16 mouse cellular contexts compared by ENCODE assay signal in the genomic region with DNA sequence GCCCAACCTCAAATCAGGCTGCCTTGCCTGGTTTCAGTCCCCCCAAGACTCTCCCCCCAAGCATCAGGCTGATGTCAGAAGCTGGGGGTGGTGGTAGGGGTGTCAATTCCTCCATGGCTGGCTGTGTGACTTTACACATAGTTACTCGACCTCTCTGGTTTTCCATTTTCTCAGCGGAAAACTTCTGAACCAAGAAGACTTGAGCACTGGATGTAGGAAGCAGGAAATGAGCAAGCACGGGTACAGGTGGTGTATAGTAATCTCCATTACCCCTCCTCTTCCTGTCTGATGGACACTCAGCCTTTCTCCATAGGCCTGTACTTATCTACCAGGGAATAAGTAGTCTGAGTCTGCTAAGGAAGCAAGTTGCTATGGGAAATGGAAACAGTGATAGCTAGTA. TPM values are rescaled to one million over a fixed set of nuclear protein-coding genes. Genes with fewer than 3 reads are reported as not detected.
DNase-seq lines count a peak whose midpoint lies in the region; ATAC-seq and TF ChIP-seq lines count a peak whose summit lies in the region.
"Had no signal": no experiment of that assay in that cellular context is flagged by ENCODE, and none has a peak within 500 bp of the region (broad histone marks: within the 10 kb centered on the region; RNA-seq: fewer than 3 reads in every experiment).

No protein-coding gene starts in this region.

- no peak overlapping the region for H3K4me2 ChIP-seq in liver, embryonic 11.5 days
- peak overlapping the region; percentile 44 for H3K4me2 ChIP-seq in myocyte (ENCODE audit: low read depth)
- no peak overlapping the region for H3K4me2 ChIP-seq in hindbrain, embryonic 14.5 days (replicated peaks)
- H3K4me2 ChIP-seq: hindbrain, embryonic 13.5 days; liver, embryonic 15.5 days had no signal

- H3K4me3 ChIP-seq in gastrocnemius, adult 2 months = no peak overlapping the region
- H3K4me3 ChIP-seq in liver, adult 2 months (ENCODE audit: insufficient read depth, low read depth, low read length) = no peak overlapping the region
- H3K4me3 ChIP-seq in liver, embryonic 11.5 days (ENCODE audit: low read depth, low read length) = no peak overlapping the region
- H3K4me3 ChIP-seq in bone marrow, adult 2 months (replicated peaks; ENCODE audit: control insufficient read depth, low read depth, low read length) = no peak overlapping the region
- no peak overlapping the region for H3K4me3 ChIP-seq in myocyte
- H3K4me3 ChIP-seq in hindbrain, embryonic 14.5 days (replicated peaks; ENCODE audit: low read length) = no peak overlapping the region
- H3K4me3 ChIP-seq: hindbrain, embryonic 13.5 days; liver, embryonic 15.5 days had no signal

- WGBS in liver, adult 2 months = 59% methylated on average over 3 of the region's 3 CpGs
- WGBS in liver, embryonic 11.5 days = 59% methylated on average over 3 of the region's 3 CpGs
- WGBS in bone marrow, adult 2 months = 40% methylated on average over 3 of the region's 3 CpGs
- WGBS in hindbrain, embryonic 14.5 days = 75% methylated on average over 3 of the region's 3 CpGs

- H3K9me3 ChIP-seq in liver, embryonic 11.5 days (ENCODE audit: control insufficient read depth, low read length) = no peaks in the 10 kb centered on the region
- H3K9me3 ChIP-seq in hindbrain, embryonic 14.5 days (ENCODE audit: control insufficient read depth, low read length) = no peaks in the 10 kb centered on the region
- H3K9me3 ChIP-seq: hindbrain, embryonic 13.5 days; liver, embryonic 15.5 days had no signal

- no peak for TF ChIP-seq POLR2A in liver, adult 2 months (IDR thresholded peaks at IDR 0.05; ENCODE audit: extremely low read depth, insufficient read depth, low read length)
- no peak for TF ChIP-seq POLR2A in bone marrow, adult 2 months (IDR thresholded peaks at IDR 0.05; ENCODE audit: borderline replicate concordance, control insufficient read depth, low read depth, low read length)
- no peak for TF ChIP-seq POLR2A in myocyte (IDR thresholded peaks at IDR 0.05; ENCODE audit: insufficient read length, low read depth)

- intact Hi-C loops in gastrocnemius, adult 2 months (cut with DNase I) = loop anchor here (5.0 kb wide), 1 partner anchor 33 kb away; the partner anchor contains the start of gene Vsir
- intact Hi-C loops in gastrocnemius, postnatal 36 days (cut with DNase I) = no loop called here

- DNase-seq in gastrocnemius, adult 2 months = no peak
- no peak for DNase-seq in gastrocnemius, postnatal 36 days
- no peak for DNase-seq in liver, adult 2 months (ENCODE audit: extremely low read depth, low read depth, low spot score)
- DNase-seq in liver, embryonic 11.5 days (ENCODE audit: low spot score) = no peak
- DNase-seq in hindbrain, embryonic 14.5 days (ENCODE audit: low spot score) = no peak
- no peak for DNase-seq in right cerebral cortex, adult 18-20 months
- DNase-seq: cerebellum, adult 9-11 months; gastrocnemius, postnatal 14 days; lung, postnatal 4 days; right cerebral cortex, postnatal 25 days had no signal

- H3K27me3 ChIP-seq in liver, adult 2 months (ENCODE audit: control insufficient read depth, insufficient read depth, low read length) = no peaks in the 10 kb centered on the region
- H3K27me3 ChIP-seq in liver, embryonic 11.5 days (replicated peaks; ENCODE audit: control insufficient read depth, insufficient read depth, low read length) = no peaks in the 10 kb centered on the region
- no peaks in the 10 kb centered on the region for H3K27me3 ChIP-seq in myocyte (ENCODE audit: control insufficient read depth, insufficient read depth, insufficient read length)
- H3K27me3 ChIP-seq in hindbrain, embryonic 14.5 days (ENCODE audit: control insufficient read depth, insufficient read depth, low read length) = no peaks in the 10 kb centered on the region
- H3K27me3 ChIP-seq: hindbrain, embryonic 13.5 days; liver, embryonic 15.5 days had no signal

- no peaks in the 10 kb centered on the region for H3K36me3 ChIP-seq in liver, adult 2 months (ENCODE audit: control insufficient read depth, insufficient read depth, low read length)
- H3K36me3 ChIP-seq in liver, embryonic 11.5 days (ENCODE audit: control insufficient read depth, insufficient read depth, low read length) = no peaks in the 10 kb centered on the region
- no peaks in the 10 kb centered on the region for H3K36me3 ChIP-seq in myocyte (ENCODE audit: control insufficient read depth, insufficient read depth)
- H3K36me3 ChIP-seq in hindbrain, embryonic 14.5 days (replicated peaks; ENCODE audit: control insufficient read depth, insufficient read depth) = no peaks in the 10 kb centered on the region
- H3K36me3 ChIP-seq: hindbrain, embryonic 13.5 days; liver, embryonic 15.5 days had no signal

- ATAC-seq in liver, embryonic 11.5 days (replicated peaks; ENCODE audit: low FRiP score) = no peak
- ATAC-seq in hindbrain, embryonic 14.5 days (ENCODE audit: low FRiP score) = no peak
- ATAC-seq: forebrain, embryonic 14.5 days had no signal

- TF ChIP-seq CTCF in gastrocnemius, adult 2 months (IDR thresholded peaks at IDR 0.05) = no peak
- TF ChIP-seq CTCF in liver, adult 2 months (IDR thresholded peaks at IDR 0.05; ENCODE audit: low read depth, low read length) = no peak
- TF ChIP-seq CTCF in bone marrow, adult 2 months (IDR thresholded peaks at IDR 0.05; ENCODE audit: control insufficient read depth, insufficient read depth, low read length) = no peak

- H3ac ChIP-seq in myocyte (ENCODE audit: control insufficient read depth, insufficient read length) = no peak overlapping the region

- H3K27ac ChIP-seq in gastrocnemius, adult 2 months = peak overlapping the region; percentile 20; the same call in 1 of the 2 replicates
- H3K27ac ChIP-seq in liver, adult 2 months (replicated peaks; ENCODE audit: insufficient read depth, low read depth, low read length) = peak overlapping the region; percentile 4; the same call in 1 of the 2 replicates
- H3K27ac ChIP-seq in liver, embryonic 11.5 days (ENCODE audit: low read depth, low read length) = no peak overlapping the region
- H3K27ac ChIP-seq in bone marrow, adult 2 months (ENCODE audit: control insufficient read depth, insufficient read depth, low read depth, low read length, poor library complexity) = peak overlapping the region; percentile 26
- no peak overlapping the region for H3K27ac ChIP-seq in hindbrain, embryonic 14.5 days
- H3K27ac ChIP-seq: hindbrain, embryonic 13.5 days; liver, embryonic 15.5 days had no signal

- no peaks in the 10 kb centered on the region for H3K79me2 ChIP-seq in liver, adult 2 months (ENCODE audit: control insufficient read depth, insufficient read depth, low read length)
- no peaks in the 10 kb centered on the region for H3K79me2 ChIP-seq in myocyte (ENCODE audit: control insufficient read depth, insufficient read depth)

- 0 out of 2 replicates have a peak, but pooled peaks cover 1% of the 10 kb centered on the region for H3K4me1 ChIP-seq in liver, adult 2 months (ENCODE audit: control insufficient read depth, insufficient read depth, low read length)
- no peaks in the 10 kb centered on the region for H3K4me1 ChIP-seq in liver, embryonic 11.5 days (replicated peaks; ENCODE audit: control insufficient read depth, insufficient read depth, low read length)
- H3K4me1 ChIP-seq in bone marrow, adult 2 months (ENCODE audit: control insufficient read depth, insufficient read depth, low read length) = peaks cover 8% of the 10 kb centered on the region
- no peaks in the 10 kb centered on the region for H3K4me1 ChIP-seq in hindbrain, embryonic 14.5 days (replicated peaks; ENCODE audit: control insufficient read depth, insufficient read depth, low read length)
- H3K4me1 ChIP-seq: hindbrain, embryonic 13.5 days; liver, embryonic 15.5 days had no signal

- no peak overlapping the region for H3K9ac ChIP-seq in liver, adult 2 months (ENCODE audit: low read depth, low read length)
- no peak overlapping the region for H3K9ac ChIP-seq in liver, embryonic 11.5 days (ENCODE audit: low read depth, low read length)
- no peak overlapping the region for H3K9ac ChIP-seq in hindbrain, embryonic 14.5 days
- H3K9ac ChIP-seq: hindbrain, embryonic 13.5 days; liver, embryonic 15.5 days had no signal

TF ChIP-seq in myocyte, 11 proteins besides CTCF, POLR2A, EP300 and RAD21:
- TF ChIP-seq REST (IDR thresholded peaks at IDR 0.05; ENCODE audit: insufficient read depth, insufficient read length) (no peak), POLR2AphosphoS2 (IDR thresholded peaks at IDR 0.05; ENCODE audit: insufficient read length, low read depth) (no peak), MAX (IDR thresholded peaks at IDR 0.05; ENCODE audit: low read depth) (no peak), MYOD1 (IDR thresholded peaks at IDR 0.05; ENCODE audit: control insufficient read depth in 1 of 3, insufficient read length in 2 of 3, low read depth in 2 of 3) (no peak), TCF12 (IDR thresholded peaks at IDR 0.05; ENCODE audit: insufficient read depth, poor library complexity, severe bottlenecking) (no peak), SRF (IDR thresholded peaks at IDR 0.05; ENCODE audit: control insufficient read depth, insufficient read length, low read depth) (no peak)

RNA-seq across cellular contexts. Expression of gene Gm17455, which starts 19.3 kb away (rescaled TPM):
- under 1 TPM in 1 of 2 experiments, not detected in 1; 0.31 TPM for total RNA-seq in gastrocnemius, adult 2 months (2021)
- not detected for total RNA-seq in gastrocnemius, postnatal 36 days (2021)
- not detected in 2 replicates for total RNA-seq in liver, adult 2 months (2014; rRNA removed)
- polyA plus RNA-seq in liver, adult 2 months (2012; rRNA removed) = not detected in 2 replicates
- 0.44 TPM in 2 replicates for polyA plus RNA-seq in liver, embryonic 11.5 days (2014; fragmentation: Nextera tagmentation; extraction: Ambion mirVana)
- 1.9 and 6.0 TPM in 2 replicates for polyA plus RNA-seq in bone marrow, adult 2 months (2011; ENCODE audit: insufficient read depth, insufficient read length, low replicate concordance, missing spikeins)
- 20.5 TPM for polyA plus RNA-seq in myocyte (2012; fragmentation: generic; extraction: Trizol)
- polyA plus RNA-seq in hindbrain, embryonic 14.5 days (2014; fragmentation: Nextera tagmentation; extraction: Ambion mirVana) = 9.7 and 18.2 TPM in 2 replicates
- total RNA-seq: left cerebral cortex, postnatal 36 days had no signal

RNA-seq across cellular contexts. Expression of gene Vsir, which starts 33.6 kb away (rescaled TPM):
- total RNA-seq in gastrocnemius, adult 2 months (2021) = 1 to 10 TPM; 6.2 to 6.4 TPM
- 1 to 10 TPM; 5.6 to 8.2 TPM for total RNA-seq in gastrocnemius, postnatal 36 days (2021)
- 5.3 and 5.8 TPM in 2 replicates for total RNA-seq in liver, adult 2 months (2014; rRNA removed)
- 5.6 and 8.1 TPM in 2 replicates for polyA plus RNA-seq in liver, adult 2 months (2012; rRNA removed)
- polyA plus RNA-seq in liver, embryonic 11.5 days (2014; fragmentation: Nextera tagmentation; extraction: Ambion mirVana) = 5.4 and 6.3 TPM in 2 replicates
- polyA plus RNA-seq in bone marrow, adult 2 months (2011; ENCODE audit: insufficient read depth, insufficient read length, low replicate concordance, missing spikeins) = 39.7 and 97.9 TPM in 2 replicates
- polyA plus RNA-seq in myocyte (2012; fragmentation: generic; extraction: Trizol) = 5.3 TPM
- polyA plus RNA-seq in hindbrain, embryonic 14.5 days (2014; fragmentation: Nextera tagmentation; extraction: Ambion mirVana) = 2.5 and 2.7 TPM in 2 replicates

Comparison
In these comparisons a context has a peak if more than half of its experiments do, and no peak if none do; other contexts are left out.
1. H3K27ac ChIP-seq: peak in gastrocnemius, adult 2 months (single experiment), liver, adult 2 months (single experiment) and bone marrow, adult 2 months (single experiment); none in liver, embryonic 11.5 days (single experiment) and hindbrain, embryonic 14.5 days (single experiment).